Mouse (Mus musculus) R1 (cell line): ENCODE results near the gene Psmb5.
"Not testable (repeated sequence)": the region's sequence is repeated elsewhere in the genome, so short reads cannot be mapped to it uniquely, and the experiment has no call there.

Source experiments
- DNase-seq: peaks from one replicate; pipeline ENCODE4 v3.0.0-alpha.2; 2018; ENCODE audit warnings: low read depth, low spot score

The Psmb5 gene

GRCm38 (mm10) chr14:54630583-54631239 is 12.9 kb upstream of the Psmb5 start:
- DNase-seq = no peak

GRCm38 (mm10) chr14:54629797-54630196 is 12.0 kb upstream of the Psmb5 start:
- no peak for DNase-seq

DNA sequence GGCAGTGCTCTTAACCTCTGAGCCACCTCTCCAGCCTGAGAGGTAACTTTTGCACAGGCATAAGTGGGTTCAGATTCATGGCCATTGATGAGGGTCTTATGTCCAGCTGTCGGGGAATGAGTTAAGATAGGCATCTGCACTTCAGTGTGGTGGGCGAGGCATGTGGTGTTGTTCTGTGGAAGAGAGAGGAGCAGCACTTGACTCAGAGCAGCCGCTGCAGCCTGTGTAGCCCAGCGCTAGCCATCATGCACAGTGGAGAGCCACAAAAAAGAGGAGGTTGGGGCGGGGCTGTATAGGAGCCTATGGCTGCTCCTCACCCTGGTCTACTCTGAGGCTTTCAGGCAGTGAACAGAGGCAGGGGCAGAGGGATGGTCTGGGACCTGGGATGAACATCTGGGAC is 10.3 kb upstream of the Psmb5 start:
- DNase-seq = no peak

DNA sequence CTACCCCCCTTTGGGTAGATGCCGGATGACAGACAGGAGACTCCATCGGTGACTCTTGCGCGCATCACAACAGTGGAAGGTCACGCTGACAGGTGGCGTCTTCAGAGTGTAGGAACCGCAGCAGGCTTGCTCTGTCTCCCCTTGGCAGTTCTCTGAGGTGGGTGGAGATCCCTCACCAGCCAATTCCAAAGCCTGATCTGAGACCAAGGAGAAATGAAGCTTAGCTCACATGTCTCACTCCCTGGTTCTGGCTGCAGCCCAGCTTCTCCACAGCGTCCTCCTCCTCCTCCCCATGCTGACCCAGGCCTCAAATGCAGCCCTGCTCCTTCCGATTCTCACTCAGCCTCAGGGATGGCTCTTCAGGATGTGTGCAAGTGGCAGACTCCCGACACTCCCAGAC is 7.2 kb upstream of the Psmb5 start:
- no peak for DNase-seq

- no peak for DNase-seq
Measured at GRCm38 (mm10) chr14:54623334-54623733, 5.5 kb upstream of the Psmb5 start.

DNA sequence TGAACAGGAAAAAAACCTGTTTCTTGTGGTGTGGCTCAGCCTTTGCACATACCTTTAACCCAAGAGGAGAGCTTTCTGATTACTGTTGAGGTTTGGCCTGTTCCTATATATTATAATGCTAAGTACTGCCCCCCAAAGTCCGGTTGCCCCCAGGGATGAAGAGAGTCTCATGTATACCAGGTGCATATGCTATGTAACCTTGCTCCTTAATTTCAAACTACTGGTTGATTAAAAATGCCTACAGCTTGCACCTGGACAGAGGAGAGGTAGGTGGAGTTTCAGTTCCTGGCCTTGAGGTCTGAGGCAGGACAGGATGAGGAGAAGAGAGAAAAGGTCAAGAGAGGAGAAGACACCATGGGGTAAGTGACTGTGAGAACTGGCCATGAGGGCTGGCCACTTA is 3.3 kb upstream of the Psmb5 start, which contains the start of gene Psmb11:
TSS of gene Psmb11 (plus strand) at position 301 of the 400 bp plus-strand sequence.
- no peak for DNase-seq

DNA sequence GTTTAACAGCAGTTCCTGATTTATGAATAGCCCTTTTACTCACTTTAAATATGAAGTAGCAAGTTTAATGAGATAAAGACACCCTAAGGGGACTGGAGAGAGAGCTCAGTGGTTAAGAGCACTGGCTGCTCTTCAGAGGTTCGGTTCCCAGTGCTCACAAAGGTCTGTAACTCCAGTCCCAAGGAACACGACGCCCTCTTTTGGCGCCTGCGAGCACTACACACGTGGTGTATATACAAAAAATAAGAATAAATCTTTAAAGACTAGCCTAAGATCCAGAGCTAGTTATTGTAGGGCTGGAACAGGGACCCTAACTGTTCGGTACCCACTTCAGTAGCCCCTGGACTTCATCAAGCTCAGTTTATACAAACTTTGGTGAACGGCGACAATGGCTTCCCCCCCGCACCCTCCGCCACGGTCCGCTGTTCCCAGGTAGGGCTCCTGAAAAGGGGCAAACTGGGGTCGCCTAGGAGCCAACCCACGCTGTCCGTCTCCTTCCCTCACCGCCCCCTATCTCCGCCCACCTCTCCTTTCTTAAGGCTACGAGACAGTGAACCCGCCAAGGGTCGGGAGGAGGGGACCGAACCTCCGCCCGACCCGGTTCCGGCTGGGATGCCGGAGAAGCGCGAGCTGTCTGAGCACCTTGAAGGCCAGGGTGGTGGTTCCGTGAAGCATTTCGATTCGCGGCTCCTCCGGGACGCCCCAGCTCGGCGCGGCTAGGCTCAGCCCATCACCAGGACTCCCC is 498 bp downstream of the Psmb5 start:
- peak; percentile 81 for DNase-seq

- no peak for DNase-seq
Measured at GRCm38 (mm10) chr14:54616226-54616825, 1.5 kb downstream of the Psmb5 start.

DNA sequence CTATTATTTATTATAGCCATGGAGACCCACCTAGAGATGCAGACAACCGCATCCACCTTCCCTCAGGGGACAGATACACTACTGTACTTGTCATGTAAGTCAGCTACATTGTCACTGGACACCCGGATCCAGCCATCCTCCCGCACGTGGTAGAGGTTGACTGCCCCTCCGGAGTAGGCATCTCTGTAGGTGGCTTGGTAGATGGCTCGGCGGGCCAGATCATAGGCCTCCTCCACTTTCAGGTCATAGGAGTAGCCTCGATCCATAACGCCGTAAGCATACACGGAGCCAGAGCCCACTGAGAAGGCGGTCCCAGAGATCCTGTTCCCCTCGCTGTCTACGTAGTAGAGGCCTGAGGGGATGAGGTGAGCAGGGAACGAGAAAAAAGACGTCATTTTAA is 3.7 kb downstream of the Psmb5 start:
- not testable (repeated sequence) for DNase-seq

- no peak for DNase-seq
Measured at GRCm38 (mm10) chr14:54610648-54611047, 7.2 kb downstream of the Psmb5 start.

GRCm38 (mm10) chr14:54609962-54610361 is 7.9 kb downstream of the Psmb5 start:
- peak; percentile 86 for DNase-seq

GRCm38 (mm10) chr14:54609245-54609644 is 8.6 kb downstream of the Psmb5 start:
- DNase-seq = no peak

- DNase-seq = no peak
Measured at GRCm38 (mm10) chr14:54607226-54607625, 10.6 kb downstream of the Psmb5 start.

DNA sequence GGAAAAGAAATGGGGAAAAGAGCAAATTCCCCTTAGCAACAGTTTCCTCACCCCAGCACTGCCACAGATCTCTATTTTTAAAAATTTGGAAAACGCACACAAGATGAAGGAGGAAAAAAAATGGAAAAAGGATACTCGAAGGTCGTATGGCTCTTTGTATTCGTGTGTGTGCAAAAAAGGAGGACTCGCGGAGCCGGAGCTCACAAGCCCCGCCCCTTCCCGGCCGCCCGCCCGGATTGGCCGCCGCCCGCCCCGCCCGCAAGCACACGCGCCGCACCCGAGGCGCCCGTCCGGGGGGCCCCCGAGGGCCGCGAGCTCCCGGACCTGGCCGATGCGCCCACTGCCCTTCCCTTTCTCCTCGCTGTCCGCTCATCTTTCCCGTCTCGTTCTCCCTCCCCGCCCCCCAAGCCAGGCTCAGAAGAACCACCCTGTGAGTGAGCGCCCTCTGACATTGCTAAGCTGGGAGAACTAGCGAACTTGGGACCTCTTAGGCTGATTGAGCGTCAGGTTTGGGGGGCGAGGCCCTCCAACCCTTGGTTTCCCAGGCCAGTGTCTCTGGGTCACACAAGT is 12.0 kb downstream of the Psmb5 start, which contains the start of gene 4931414P19Rik:
TSS of gene 4931414P19Rik (minus strand) at position 242 of the 570 bp plus-strand sequence.
- DNase-seq = peak; percentile 73

GRCm38 (mm10) chr14:54603686-54604085 is 14.1 kb downstream of the Psmb5 start:
- DNase-seq = peak; percentile 27

GRCm38 (mm10) chr14:54603038-54603654 is 14.7 kb downstream of the Psmb5 start:
- DNase-seq = peak; percentile 99

DNA sequence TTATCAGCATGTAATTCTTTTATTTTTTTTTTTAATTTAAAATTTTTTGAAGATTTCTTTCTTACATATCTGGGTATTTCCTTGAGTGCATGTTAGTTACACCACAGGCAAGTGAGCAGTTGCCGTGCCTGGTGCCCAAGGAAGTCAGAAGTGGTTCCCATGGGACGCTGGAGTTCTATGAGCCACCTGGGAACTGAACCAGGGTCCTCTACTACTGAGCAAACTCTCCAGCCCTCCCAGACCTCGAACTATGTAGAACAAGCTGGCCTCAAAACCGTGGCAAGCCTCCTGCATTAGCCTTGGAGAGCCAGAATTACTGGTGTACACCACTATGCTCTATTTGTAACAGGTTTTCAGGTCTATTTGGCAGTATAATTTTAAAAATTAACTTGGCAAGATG is 15.2 kb downstream of the Psmb5 start:
- DNase-seq = no peak

DNA sequence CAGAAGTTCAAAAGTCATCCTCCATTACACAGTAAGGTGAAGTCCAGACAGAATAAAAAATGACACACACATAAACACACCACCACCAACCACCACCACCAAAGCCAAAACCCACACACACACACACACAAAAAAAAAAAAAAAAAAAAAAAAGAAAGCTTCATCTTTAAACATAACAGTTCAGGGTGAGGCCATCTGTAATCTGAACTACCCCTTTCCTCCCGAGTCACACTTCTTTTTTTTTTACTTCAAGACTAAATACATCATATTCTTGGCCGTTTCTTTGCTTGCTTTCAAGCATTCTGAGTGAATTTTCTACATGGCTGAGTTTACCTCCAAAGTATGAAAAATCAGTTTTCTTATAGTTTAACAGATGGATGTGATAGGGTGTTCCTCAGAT is 16.2 kb downstream of the Psmb5 start:
- DNase-seq = no peak

DNA sequence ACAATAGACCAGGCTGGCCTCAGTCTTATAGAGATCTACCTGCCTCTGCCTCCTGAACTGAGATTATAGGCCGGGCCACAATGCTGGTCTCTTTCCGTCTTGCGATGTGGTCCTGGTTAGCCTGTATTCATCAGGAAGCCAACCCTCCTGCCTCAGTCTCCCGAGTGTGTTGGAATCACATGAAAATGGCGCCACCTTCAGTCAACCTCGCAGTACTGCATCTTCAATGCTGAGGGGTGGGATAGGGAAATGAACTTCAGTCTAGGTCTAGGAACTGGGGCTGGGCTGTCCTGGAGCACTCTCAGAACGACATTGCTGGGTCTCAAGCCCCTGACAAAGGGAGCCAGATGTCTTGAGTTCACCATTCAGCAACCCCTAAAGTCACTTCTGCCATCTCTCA is 20.7 kb downstream of the Psmb5 start:
- DNase-seq = peak; percentile 82

DNA sequence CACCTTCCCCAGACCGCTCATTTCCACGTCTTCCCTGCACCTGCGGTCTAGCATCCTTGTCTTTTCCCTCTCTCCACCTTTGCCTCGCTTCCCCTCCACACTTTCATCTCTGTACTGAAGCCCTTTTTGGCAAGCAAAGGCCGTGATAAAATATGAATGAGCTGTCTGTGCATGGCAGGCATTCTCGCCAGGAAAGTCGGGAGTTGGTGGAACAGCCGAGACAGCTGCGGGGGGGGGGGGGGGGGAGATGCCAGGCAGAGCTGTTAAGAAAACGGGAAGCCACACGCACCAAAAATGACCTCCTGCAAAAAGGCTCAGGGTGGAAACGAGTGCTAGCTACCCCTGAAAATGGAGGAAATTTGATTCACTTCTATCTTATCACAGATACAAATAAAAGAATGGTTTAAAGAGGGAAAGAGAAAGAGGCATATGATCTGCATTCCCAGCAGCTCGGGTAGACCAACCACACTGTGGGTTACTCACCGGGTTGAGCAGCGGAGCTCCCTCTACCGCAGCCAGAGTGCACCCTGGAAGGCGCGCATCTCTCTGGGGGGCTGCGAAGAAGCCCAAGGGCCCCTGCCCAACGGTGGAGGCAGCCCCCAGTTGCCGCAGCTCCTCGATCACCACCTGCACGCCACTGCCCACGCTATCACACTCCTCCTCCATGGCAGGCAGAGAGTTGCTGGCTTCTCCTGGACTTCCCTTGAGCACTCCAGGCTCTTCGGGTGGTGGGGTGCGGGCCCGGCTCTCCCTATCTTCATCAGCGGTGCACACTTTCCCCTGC is 23.0 kb downstream of the Psmb5 start:
- DNase-seq = no peak

- peak; percentile 65 for DNase-seq
Measured at GRCm38 (mm10) chr14:54594055-54594454, 23.8 kb downstream of the Psmb5 start.
